Mouse (Mus musculus) gastrocnemius, postnatal 25 days (tissue): ENCODE measurements around the gene Olfr406. TPM values are rescaled to one million over a fixed set of nuclear protein-coding genes. Genes with fewer than 3 reads are reported as not detected.

Experiments
- DNase-seq: peaks from one replicate; pipeline ENCODE4 v3.0.0; 2022
- long read RNA-seq, 2 experiments: library from polyadenylated mRNA; stranded (forward); transcript quantifications; one replicate each; pipeline ENCODE4 v2.0.0; 2021
- total RNA-seq, 2 experiments: library from RNA; stranded (reverse); gene quantifications; 1 replicate in 1 of 2; 2 replicates in 1 of 2; pipeline ENCODE4 v1.2.3; 2021

Gene Olfr406
- not detected for total RNA-seq
- long read RNA-seq, experiment 1: 0 reads
- long read RNA-seq, experiment 2: 0 reads

GRCm38 (mm10) chr11:74259508-74259907, at the start of gene Olfr406:
Olfr406 (plus strand) TSS chr11:74259808.
- no peak for DNase-seq

- DNase-seq: no peak
Observed at GRCm38 (mm10) chr11:74211279-74211678, 48.3 kb upstream of the Olfr406 start, which contains the start of gene Olfr43. Olfr43 (minus strand) TSS chr11:74211379.

- no peak for DNase-seq
Observed at GRCm38 (mm10) chr11:74241201-74241600, 18.4 kb upstream of the Olfr406 start.

GRCm38 (mm10) chr11:74283436-74283835, 23.8 kb downstream of the Olfr406 start, which contains the start of gene Olfr59:
Olfr59 (plus strand) TSS chr11:74283736.
- no peak for DNase-seq

GRCm38 (mm10) chr11:74287256-74287655, 27.6 kb downstream of the Olfr406 start:
- DNase-seq: no peak

Other genes with a start within 250 kb of the Olfr406 start
- not detected for gene Olfr139, start 203.3 kb upstream of the Olfr406 start, total RNA-seq
- not detected for gene Olfr399, start 203.2 kb upstream of the Olfr406 start, total RNA-seq
- gene Zfp616, start 189.9 kb upstream of the Olfr406 start, total RNA-seq: not detected
- gene Olfr401, start 146.1 kb upstream of the Olfr406 start, total RNA-seq: not detected
- not detected for gene Olfr402, start 106.3 kb upstream of the Olfr406 start, total RNA-seq
- not detected for gene Olfr403, start 73.6 kb upstream of the Olfr406 start, total RNA-seq
- not detected for gene Olfr43, start 48.4 kb upstream of the Olfr406 start, total RNA-seq
- not detected for gene Olfr59, start 23.9 kb downstream of the Olfr406 start, total RNA-seq
- not detected for gene Olfr410, start 78.2 kb downstream of the Olfr406 start, total RNA-seq
- not detected for gene Olfr411, start 92.8 kb downstream of the Olfr406 start, total RNA-seq
- not detected for gene Olfr412, start 102.3 kb downstream of the Olfr406 start, total RNA-seq